Mouse (Mus musculus) limb, embryonic 10.5 days (tissue): ENCODE results near the gene Dnajc25. TPM values are rescaled to one million over a fixed set of nuclear protein-coding genes. Genes with fewer than 3 reads are reported as not detected.

Experiments
- DNase-seq: peaks from one replicate; pipeline ENCODE4 v3.0.0-alpha.2; 2017; ENCODE audit warnings: low spot score
- H3K27ac ChIP-seq: fragments of 300-500 bp; sonication (generic); 2 replicates; pipeline ENCODE4 v1.5.1; 2016; ENCODE audit warnings: mild to moderate bottlenecking
- H3K27me3 ChIP-seq: fragments of 300-500 bp; sonication (generic); 2 replicates; pipeline ENCODE4 v1.6.1; 2016; ENCODE audit warnings: low read depth, mild to moderate bottlenecking; ENCODE audit not compliant: poor library complexity, severe bottlenecking
- H3K36me3 ChIP-seq: fragments of 300-500 bp; sonication (generic); 2 replicates; pipeline ENCODE4 v1.6.1; 2016; ENCODE audit warnings: mild to moderate bottlenecking, moderate library complexity
- H3K4me1 ChIP-seq: fragments of 300-500 bp; sonication (generic); 2 replicates; pipeline ENCODE4 v1.6.1; 2016
- H3K4me3 ChIP-seq: fragments of 300-500 bp; sonication (generic); 2 replicates; pipeline ENCODE4 v1.5.1; 2016; ENCODE audit warnings: mild to moderate bottlenecking, moderate library complexity
- H3K9me3 ChIP-seq: fragments of 300-500 bp; sonication (generic); replicated peaks from 2 replicates; pipeline ENCODE4 v1.6.1; 2016; ENCODE audit warnings: mild to moderate bottlenecking
- WGBS: fragments of 180-500 bp; shearing (Covaris S2); methylation state at CpG from one replicate; pipeline ENCODE4 v1.1.7; 2016; 5-methylcytosine and 5-hydroxymethylcytosine counted together
- polyA plus RNA-seq: library from polyadenylated mRNA; unstranded; fragments of >200 nt; fragmentation: Nextera tagmentation; extraction: Ambion mirVana; gene quantifications from 2 replicates; pipeline ENCODE4 v1.2.1, GENCODE M21; 2016

Dnajc25 gene
- polyA plus RNA-seq, 1 experiment from 2014 or later = 8.3 TPM

- 85% methylated on average over 4 of the region's 4 CpGs for WGBS
- 0 out of 2 replicates have a peak, but pooled peaks cover 8% of the 10 kb centered on the region for H3K36me3 ChIP-seq
- no peaks in the 10 kb centered on the region for H3K27me3 ChIP-seq
- no peak overlapping the region for H3K4me3 ChIP-seq
- H3K27ac ChIP-seq = no peak overlapping the region
- H3K4me1 ChIP-seq = peaks cover 17% of the 10 kb centered on the region
- H3K9me3 ChIP-seq = no peaks in the 10 kb centered on the region
- no peak for DNase-seq
These were observed 14.8 kb downstream of the Dnajc25 start for GRCm38 (mm10) chr4:59009696-59010095.

GRCm38 (mm10) chr4:59011446-59011845 is 16.6 kb downstream of the Dnajc25 start:
- Histone ChIP-seq H3K4me1 (no peaks in the 10 kb centered on the region; the same call in 1 of the 2 replicates), H3K4me3 (no peak overlapping the region), H3K27ac (no peak overlapping the region), H3K9me3 (no peaks in the 10 kb centered on the region), H3K27me3 (no peaks in the 10 kb centered on the region), H3K36me3 (0 out of 2 replicates have a peak, but pooled peaks cover 9% of the 10 kb centered on the region)
- 90% methylated on average over 3 of the region's 3 CpGs for WGBS
- no peak for DNase-seq

GRCm38 (mm10) chr4:59015181-59015580 is 20.3 kb downstream of the Dnajc25 start:
- WGBS = 93% methylated on average over 3 of the region's 3 CpGs

GRCm38 (mm10) chr4:59016922-59017321 is 22.1 kb downstream of the Dnajc25 start:
- WGBS = 93% methylated on average over 2 of the region's 2 CpGs
- no peak for DNase-seq
- H3K27ac ChIP-seq = no peak overlapping the region

More at GRCm38 (mm10) chr4:59015181-59015580, 20.3 kb downstream of the Dnajc25 start:
- Histone ChIP-seq H3K27me3 (no peaks in the 10 kb centered on the region), H3K9me3 (no peaks in the 10 kb centered on the region), H3K36me3 (peaks cover 40% of the 10 kb centered on the region), H3K4me1 (no peaks in the 10 kb centered on the region; the same call in 1 of the 2 replicates), H3K4me3 (no peak overlapping the region), H3K27ac (no peak overlapping the region)
- no peak for DNase-seq

GRCm38 (mm10) chr4:59034325-59034917 is 39.6 kb downstream of the Dnajc25 start:
- Histone ChIP-seq H3K36me3 (peaks cover 9% of the 10 kb centered on the region), H3K27me3 (no peaks in the 10 kb centered on the region), H3K4me1 (peaks cover 10% of the 10 kb centered on the region), H3K4me3 (peak overlapping the region; percentile 90), H3K27ac (peak overlapping the region; percentile 93; the same call in 1 of the 2 replicates), H3K9me3 (peaks cover 4% of the 10 kb centered on the region; the same call in 1 of the 2 replicates)
- DNase-seq = no peak
- 82% methylated on average over 10 of the region's 10 CpGs for whole genome bisulfite sequencing

More at GRCm38 (mm10) chr4:59016922-59017321, 22.1 kb downstream of the Dnajc25 start:
- H3K9me3 ChIP-seq = no peaks in the 10 kb centered on the region
- H3K36me3 ChIP-seq = peaks cover 56% of the 10 kb centered on the region
- H3K27me3 ChIP-seq = no peaks in the 10 kb centered on the region
- H3K4me3 ChIP-seq = no peak overlapping the region
- no peaks in the 10 kb centered on the region for H3K4me1 ChIP-seq

GRCm38 (mm10) chr4:59034918-59035785 is 40.3 kb downstream of the Dnajc25 start, which contains the start of gene Gng10:
Gng10 (plus strand) TSS chr4:59035088.
- peak; percentile 74 for DNase-seq
- Histone ChIP-seq H3K9me3 (peaks cover 4% of the 10 kb centered on the region; the same call in 1 of the 2 replicates), H3K27ac (peak within 1 kb of the TSS; percentile 93), H3K27me3 (no peaks in the 10 kb centered on the region), H3K36me3 (peaks cover 16% of the 10 kb centered on the region), H3K4me1 (peaks cover 10% of the 10 kb centered on the region), H3K4me3 (peak within 1 kb of the TSS; percentile 90)
- WGBS = 17% methylated on average over 76 of the region's 76 CpGs

- H3K4me1 ChIP-seq = peaks cover 10% of the 10 kb centered on the region
- peaks cover 4% of the 10 kb centered on the region; the same call in 1 of the 2 replicates for H3K9me3 ChIP-seq
- peaks cover 23% of the 10 kb centered on the region for H3K36me3 ChIP-seq
- peak overlapping the region; percentile 93 for H3K27ac ChIP-seq
- H3K4me3 ChIP-seq = peak overlapping the region; percentile 90
- H3K27me3 ChIP-seq = no peaks in the 10 kb centered on the region
- peak; percentile 42 for DNase-seq
- WGBS = 63% methylated on average over 18 of the region's 18 CpGs
These were observed 41.0 kb downstream of the Dnajc25 start for GRCm38 (mm10) chr4:59035786-59036350.

- H3K4me1 ChIP-seq = peaks cover 10% of the 10 kb centered on the region
- no peak overlapping the region for H3K27ac ChIP-seq
- H3K36me3 ChIP-seq = peaks cover 24% of the 10 kb centered on the region
- 52% methylated on average over 13 of the region's 13 CpGs for WGBS
- H3K27me3 ChIP-seq = no peaks in the 10 kb centered on the region
- peaks cover 4% of the 10 kb centered on the region; the same call in 1 of the 2 replicates for H3K9me3 ChIP-seq
- no peak overlapping the region for H3K4me3 ChIP-seq
- DNase-seq = peak; percentile 87
These were observed 41.7 kb downstream of the Dnajc25 start for GRCm38 (mm10) chr4:59036490-59037127.

- WGBS = 74% methylated on average over 3 of the region's 3 CpGs
- H3K36me3 ChIP-seq = peaks cover 26% of the 10 kb centered on the region
These were observed 42.7 kb downstream of the Dnajc25 start for GRCm38 (mm10) chr4:59037525-59037924.

GRCm38 (mm10) chr4:59040397-59041287 is 45.8 kb downstream of the Dnajc25 start:
- Histone ChIP-seq H3K27me3 (no peaks in the 10 kb centered on the region), H3K27ac (no peak overlapping the region), H3K4me3 (no peak overlapping the region), H3K36me3 (peaks cover 30% of the 10 kb centered on the region), H3K4me1 (peaks cover 5% of the 10 kb centered on the region), H3K9me3 (no peaks in the 10 kb centered on the region)
- WGBS = 94% methylated on average over 11 of the region's 11 CpGs
- DNase-seq = no peak

More at GRCm38 (mm10) chr4:59037525-59037924, 42.7 kb downstream of the Dnajc25 start:
- H3K4me3 ChIP-seq = no peak overlapping the region
- H3K27me3 ChIP-seq = no peaks in the 10 kb centered on the region
- peaks cover 4% of the 10 kb centered on the region; the same call in 1 of the 2 replicates for H3K9me3 ChIP-seq
- H3K27ac ChIP-seq = no peak overlapping the region
- peaks cover 10% of the 10 kb centered on the region for H3K4me1 ChIP-seq
- no peak for DNase-seq

- 95% methylated on average over 5 of the region's 5 CpGs for WGBS
- no peak for DNase-seq
- no peaks in the 10 kb centered on the region for H3K27me3 ChIP-seq
- H3K4me1 ChIP-seq = 0 out of 2 replicates have a peak, but pooled peaks cover 3% of the 10 kb centered on the region
- H3K36me3 ChIP-seq = peaks cover 27% of the 10 kb centered on the region
- no peaks in the 10 kb centered on the region for H3K9me3 ChIP-seq
- no peak overlapping the region for H3K4me3 ChIP-seq
- no peak overlapping the region for H3K27ac ChIP-seq
These were observed 48.2 kb downstream of the Dnajc25 start for GRCm38 (mm10) chr4:59043074-59043473.
